Mouse (Mus musculus): Measurements from ENCODE around the gene Olfr648. TPM values are rescaled to one million over a fixed set of nuclear protein-coding genes. Genes with fewer than 3 reads are reported as not detected.

The Olfr648 gene
- polyA plus RNA-seq, 1 experiment from 2014 or later = 0.19 TPM

- H3K27me3 ChIP-seq (ENCODE audit: control insufficient read depth, insufficient read depth, low read length) = no peaks in the 10 kb centered on the region
- H3K4me3 ChIP-seq (ENCODE audit: low read depth, low read length) = no peak overlapping the region
- no peaks in the 10 kb centered on the region for H3K36me3 ChIP-seq (ENCODE audit: control insufficient read depth, insufficient read depth, low read length)
- DNase-seq (ENCODE audit: low spot score, missing footprints) (no peak), ATAC-seq (ENCODE audit: low FRiP score) (no peak)
- H3K4me1 ChIP-seq (ENCODE audit: control insufficient read depth, insufficient read depth, low read length) = no peaks in the 10 kb centered on the region
- H3K27ac ChIP-seq (ENCODE audit: low read depth, low read length) = no peak overlapping the region
- no peaks in the 10 kb centered on the region for H3K9me3 ChIP-seq (ENCODE audit: control insufficient read depth, low read length)
- no peak overlapping the region for H3K4me2 ChIP-seq
- H3K9ac ChIP-seq (ENCODE audit: low read length) = no peak overlapping the region
- 82% methylated on average over 1 of the region's 1 CpGs for WGBS
Observed at GRCm38 (mm10) chr7:104179074-104179473, 4.1 kb downstream of the Olfr648 start.

- no peak for ATAC-seq (ENCODE audit: low FRiP score)
- H3K36me3 ChIP-seq (ENCODE audit: control insufficient read depth, insufficient read depth, low read length) = no peaks in the 10 kb centered on the region
- H3K27me3 ChIP-seq (ENCODE audit: control insufficient read depth, insufficient read depth, low read length) = no peaks in the 10 kb centered on the region
- H3K4me1 ChIP-seq (ENCODE audit: control insufficient read depth, insufficient read depth, low read length) = no peaks in the 10 kb centered on the region
- H3K9me3 ChIP-seq (ENCODE audit: control insufficient read depth, low read length) = no peaks in the 10 kb centered on the region
- H3K9ac ChIP-seq (ENCODE audit: low read length) = no peak overlapping the region
- no peak overlapping the region for H3K4me2 ChIP-seq
- H3K4me3 ChIP-seq (ENCODE audit: low read depth, low read length) = no peak overlapping the region
- no peak overlapping the region for H3K27ac ChIP-seq (ENCODE audit: low read depth, low read length)
- 68% methylated on average over 5 of the region's 5 CpGs for WGBS
- no peak for DNase-seq (ENCODE audit: low spot score, missing footprints)
Observed at GRCm38 (mm10) chr7:104178422-104179054, 4.7 kb downstream of the Olfr648 start.

GRCm38 (mm10) chr7:104175085-104175484, 8.1 kb downstream of the Olfr648 start:
- no peak overlapping the region for H3K4me3 ChIP-seq (ENCODE audit: low read depth, low read length)
- H3K4me1 ChIP-seq (ENCODE audit: control insufficient read depth, insufficient read depth, low read length) = no peaks in the 10 kb centered on the region
- ATAC-seq (ENCODE audit: low FRiP score) = no peak
- WGBS = 36% methylated on average over 1 of the region's 1 CpGs
- H3K9me3 ChIP-seq (ENCODE audit: control insufficient read depth, low read length) = no peaks in the 10 kb centered on the region
- no peaks in the 10 kb centered on the region for H3K36me3 ChIP-seq (ENCODE audit: control insufficient read depth, insufficient read depth, low read length)
- H3K9ac ChIP-seq (ENCODE audit: low read length) = no peak overlapping the region
- H3K4me2 ChIP-seq = no peak overlapping the region
- no peak for DNase-seq (ENCODE audit: low spot score, missing footprints)
- no peaks in the 10 kb centered on the region for H3K27me3 ChIP-seq (ENCODE audit: control insufficient read depth, insufficient read depth, low read length)
- H3K27ac ChIP-seq (ENCODE audit: low read depth, low read length) = no peak overlapping the region

- Histone ChIP-seq H3K9me3 (ENCODE audit: control insufficient read depth, low read length) (no peaks in the 10 kb centered on the region), H3K9ac (ENCODE audit: low read length) (no peak overlapping the region), H3K27me3 (ENCODE audit: control insufficient read depth, insufficient read depth, low read length) (no peaks in the 10 kb centered on the region), H3K27ac (ENCODE audit: low read depth, low read length) (no peak overlapping the region), H3K36me3 (ENCODE audit: control insufficient read depth, insufficient read depth, low read length) (no peaks in the 10 kb centered on the region), H3K4me1 (ENCODE audit: control insufficient read depth, insufficient read depth, low read length) (no peaks in the 10 kb centered on the region), H3K4me2 (no peak overlapping the region), H3K4me3 (ENCODE audit: low read depth, low read length) (no peak overlapping the region)
- ATAC-seq (ENCODE audit: low FRiP score) (no peak), DNase-seq (ENCODE audit: low spot score, missing footprints) (no peak)
- 86% methylated on average over 6 of the region's 6 CpGs for WGBS
Observed at GRCm38 (mm10) chr7:104169634-104170204, 13.5 kb downstream of the Olfr648 start.

GRCm38 (mm10) chr7:104167105-104167504, 16.1 kb downstream of the Olfr648 start:
- Histone ChIP-seq H3K9ac (ENCODE audit: low read length) (no peak overlapping the region), H3K27ac (ENCODE audit: low read depth, low read length) (no peak overlapping the region), H3K36me3 (ENCODE audit: control insufficient read depth, insufficient read depth, low read length) (no peaks in the 10 kb centered on the region), H3K4me3 (ENCODE audit: low read depth, low read length) (no peak overlapping the region), H3K4me2 (no peak overlapping the region), H3K27me3 (ENCODE audit: control insufficient read depth, insufficient read depth, low read length) (no peaks in the 10 kb centered on the region), H3K9me3 (ENCODE audit: control insufficient read depth, low read length) (no peaks in the 10 kb centered on the region), H3K4me1 (ENCODE audit: control insufficient read depth, insufficient read depth, low read length) (no peaks in the 10 kb centered on the region)
- WGBS = 89% methylated on average over 6 of the region's 6 CpGs
- no peak for DNase-seq (ENCODE audit: low spot score, missing footprints)
- no peak for ATAC-seq (ENCODE audit: low FRiP score)

GRCm38 (mm10) chr7:104150456-104150855, 32.7 kb downstream of the Olfr648 start, which contains the start of gene Ubqlnl:
Ubqlnl (minus strand) TSS chr7:104150556.
- DNase-seq (ENCODE audit: low spot score, missing footprints) = no peak
- Histone ChIP-seq H3K27me3 (ENCODE audit: control insufficient read depth, insufficient read depth, low read length) (no peaks in the 10 kb centered on the region), H3K36me3 (ENCODE audit: control insufficient read depth, insufficient read depth, low read length) (no peaks in the 10 kb centered on the region), H3K4me2 (no peak within 1 kb of the TSS), H3K27ac (ENCODE audit: low read depth, low read length) (no peak within 1 kb of the TSS), H3K4me3 (ENCODE audit: low read depth, low read length) (no peak within 1 kb of the TSS), H3K4me1 (ENCODE audit: control insufficient read depth, insufficient read depth, low read length) (no peaks in the 10 kb centered on the region), H3K9me3 (ENCODE audit: control insufficient read depth, low read length) (no peaks in the 10 kb centered on the region), H3K9ac (ENCODE audit: low read length) (no peak within 1 kb of the TSS)
- WGBS = 84% methylated on average over 2 of the region's 2 CpGs
- ATAC-seq (ENCODE audit: low FRiP score) = no peak

- Histone ChIP-seq H3K9ac (ENCODE audit: low read length) (no peak within 1 kb of the TSS), H3K9me3 (ENCODE audit: control insufficient read depth, low read length) (no peaks in the 10 kb centered on the region), H3K4me1 (ENCODE audit: control insufficient read depth, insufficient read depth, low read length) (no peaks in the 10 kb centered on the region), H3K27me3 (ENCODE audit: control insufficient read depth, insufficient read depth, low read length) (no peaks in the 10 kb centered on the region), H3K4me2 (no peak within 1 kb of the TSS), H3K27ac (ENCODE audit: low read depth, low read length) (no peak within 1 kb of the TSS), H3K4me3 (ENCODE audit: low read depth, low read length) (no peak within 1 kb of the TSS), H3K36me3 (ENCODE audit: control insufficient read depth, insufficient read depth, low read length) (no peaks in the 10 kb centered on the region)
- ATAC-seq (ENCODE audit: low FRiP score) (no peak), DNase-seq (ENCODE audit: low spot score, missing footprints) (no peak)
- WGBS = 79% methylated on average over 3 of the region's 3 CpGs
Observed at GRCm38 (mm10) chr7:104143179-104143578, 40.0 kb downstream of the Olfr648 start, which contains the start of gene Ubqln3. Ubqln3 (minus strand) TSS chr7:104143279.

- H3K27me3 ChIP-seq (ENCODE audit: control insufficient read depth, insufficient read depth, low read length) = no peaks in the 10 kb centered on the region
- DNase-seq (ENCODE audit: low spot score, missing footprints) (no peak), ATAC-seq (ENCODE audit: low FRiP score) (no peak)
- no peak within 1 kb of the TSS for H3K4me3 ChIP-seq (ENCODE audit: low read depth, low read length)
- no peaks in the 10 kb centered on the region for H3K36me3 ChIP-seq (ENCODE audit: control insufficient read depth, insufficient read depth, low read length)
- no peak within 1 kb of the TSS for H3K27ac ChIP-seq (ENCODE audit: low read depth, low read length)
- H3K4me1 ChIP-seq (ENCODE audit: control insufficient read depth, insufficient read depth, low read length) = no peaks in the 10 kb centered on the region
- H3K9ac ChIP-seq (ENCODE audit: low read length) = no peak within 1 kb of the TSS
- 88% methylated on average over 5 of the region's 5 CpGs for WGBS
- no peak within 1 kb of the TSS for H3K4me2 ChIP-seq
- no peaks in the 10 kb centered on the region for H3K9me3 ChIP-seq (ENCODE audit: control insufficient read depth, low read length)
Observed at GRCm38 (mm10) chr7:104137305-104137704, 45.9 kb downstream of the Olfr648 start, which contains the start of gene Olfr643. Olfr643 (minus strand) TSS chr7:104137405.

GRCm38 (mm10) chr7:104129726-104130125, 53.5 kb downstream of the Olfr648 start, which contains the start of gene Ubqln5:
Ubqln5 (minus strand) TSS chr7:104129826.
- H3K4me2 ChIP-seq = no peak within 1 kb of the TSS
- no peaks in the 10 kb centered on the region for H3K9me3 ChIP-seq (ENCODE audit: control insufficient read depth, low read length)
- H3K27me3 ChIP-seq (ENCODE audit: control insufficient read depth, insufficient read depth, low read length) = no peaks in the 10 kb centered on the region
- DNase-seq (ENCODE audit: low spot score, missing footprints) = no peak
- H3K4me1 ChIP-seq (ENCODE audit: control insufficient read depth, insufficient read depth, low read length) = no peaks in the 10 kb centered on the region
- ATAC-seq (ENCODE audit: low FRiP score) = no peak
- H3K27ac ChIP-seq (ENCODE audit: low read depth, low read length) = no peak within 1 kb of the TSS
- H3K36me3 ChIP-seq (ENCODE audit: control insufficient read depth, insufficient read depth, low read length) = no peaks in the 10 kb centered on the region
- H3K9ac ChIP-seq (ENCODE audit: low read length) = no peak within 1 kb of the TSS
- WGBS = 93% methylated on average over 5 of the region's 5 CpGs
- no peak within 1 kb of the TSS for H3K4me3 ChIP-seq (ENCODE audit: low read depth, low read length)

Measured in midbrain, embryonic 11.5 days (tissue).